Mouse (Mus musculus) c-Kit-positive CD71-positive TER-119-positive erythroid progenitor cells, embryonic 14.5 days (primary cell): ENCODE results near the gene Usp12.
"Not testable (repeated sequence)": the region's sequence is repeated elsewhere in the genome, so short reads cannot be mapped to it uniquely, and the experiment has no call there.

ENCODE experiments used
- DNase-seq: peaks from one replicate; pipeline ENCODE4 v3.0.0-alpha.2; 2013; ENCODE audit warnings: low spot score

The Usp12 gene

GRCm38 (mm10) chr5:146736970-146737495 is 57.8 kb downstream of the Usp12 start:
- DNase-seq: no peak

GRCm38 (mm10) chr5:146736348-146736747 is 58.5 kb downstream of the Usp12 start:
- DNase-seq: no peak

- not testable (repeated sequence) for DNase-seq
Measured at GRCm38 (mm10) chr5:146735054-146735453, 59.8 kb downstream of the Usp12 start.

- no peak for DNase-seq
Measured at GRCm38 (mm10) chr5:146733888-146734640, 60.7 kb downstream of the Usp12 start.

GRCm38 (mm10) chr5:146733372-146733771 is 61.4 kb downstream of the Usp12 start:
- no peak for DNase-seq

- DNase-seq: no peak
Measured at GRCm38 (mm10) chr5:146727006-146727405, 67.8 kb downstream of the Usp12 start.

- no peak for DNase-seq
Measured at GRCm38 (mm10) chr5:146724956-146725355, 69.8 kb downstream of the Usp12 start.

- no peak for DNase-seq
Measured at GRCm38 (mm10) chr5:146723452-146723851, 71.4 kb downstream of the Usp12 start.

- DNase-seq: no peak
Measured at GRCm38 (mm10) chr5:146722226-146722625, 72.6 kb downstream of the Usp12 start.

- no peak for DNase-seq
Measured at GRCm38 (mm10) chr5:146719584-146720356, 75.0 kb downstream of the Usp12 start.

- DNase-seq: no peak
Measured at GRCm38 (mm10) chr5:146713836-146714235, 81.0 kb downstream of the Usp12 start.

GRCm38 (mm10) chr5:146713088-146713487 is 81.7 kb downstream of the Usp12 start:
- no peak for DNase-seq

- DNase-seq: no peak
Measured at GRCm38 (mm10) chr5:146712282-146712918, 82.4 kb downstream of the Usp12 start.

- DNase-seq: no peak
Measured at GRCm38 (mm10) chr5:146709361-146709760, 85.4 kb downstream of the Usp12 start.

- DNase-seq: peak; percentile 94
Measured at GRCm38 (mm10) chr5:146705815-146706408, 88.9 kb downstream of the Usp12 start.

- no peak for DNase-seq
Measured at GRCm38 (mm10) chr5:146705411-146705810, 89.4 kb downstream of the Usp12 start.

GRCm38 (mm10) chr5:146704241-146704640 is 90.6 kb downstream of the Usp12 start:
- peak; percentile 53 for DNase-seq

- DNase-seq: peak; percentile 88
Measured at GRCm38 (mm10) chr5:146703710-146704121, 91.1 kb downstream of the Usp12 start.

- DNase-seq: no peak
Measured at GRCm38 (mm10) chr5:146700099-146700498, 94.7 kb downstream of the Usp12 start.

- DNase-seq: no peak
Measured at GRCm38 (mm10) chr5:146699433-146700019, 95.3 kb downstream of the Usp12 start.

GRCm38 (mm10) chr5:146695543-146695942 is 99.3 kb downstream of the Usp12 start:
- DNase-seq: peak; percentile 54

GRCm38 (mm10) chr5:146692976-146693361 is 101.8 kb downstream of the Usp12 start:
- peak; percentile 79 for DNase-seq
